Mouse (Mus musculus): ENCODE data around the gene Gm44790. TPM values are rescaled to one million over a fixed set of nuclear protein-coding genes. Genes with fewer than 3 reads are reported as not detected.

The Gm44790 gene
- total and polyA plus RNA-seq, 2 experiments: 0.83 to 4.0 TPM

- WGBS: 1% methylated on average over 62 of the region's 62 CpGs
- peak within 1 kb of the TSS; percentile 90 for H3K9ac ChIP-seq (ENCODE audit: low read depth, low read length)
- TF ChIP-seq POLR2A (IDR thresholded peaks at IDR 0.05; ENCODE audit: extremely low read depth, insufficient read depth, low read length) (0 out of 2 replicates have a peak, but pooled peaks have one; percentile 15), CTCF (IDR thresholded peaks at IDR 0.05; ENCODE audit: low read depth, low read length) (no peak)
These were observed 22.2 kb upstream of the Gm44790 start, which contains the start of gene Tia1 for GRCm38 (mm10) chr6:86404100-86404861. Tia1 (plus strand) TSS chr6:86404219.

DNA sequence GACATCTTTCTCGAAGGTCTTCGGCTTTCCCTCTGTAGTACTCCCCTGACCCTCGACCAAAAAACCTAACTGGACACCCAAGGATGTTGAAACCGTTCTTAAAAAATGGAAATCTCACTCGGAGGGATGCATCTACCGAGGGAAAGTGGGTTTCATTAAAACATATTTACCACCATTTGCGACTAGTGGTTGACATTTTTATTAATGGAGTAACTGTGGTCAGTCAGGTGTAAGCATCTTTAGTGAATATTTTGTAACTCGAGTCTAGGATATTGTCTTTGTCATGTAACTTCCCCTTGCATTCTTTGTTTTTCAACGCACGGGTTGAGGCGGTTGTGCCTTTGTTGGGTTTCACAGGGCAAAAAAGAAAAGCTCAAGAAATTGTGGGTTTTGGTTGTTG lies 21.5 kb upstream of the Gm44790 start:
- Histone ChIP-seq H3K27ac (replicated peaks; ENCODE audit: insufficient read depth, low read depth, low read length) (no peak overlapping the region), H3K79me2 (ENCODE audit: control insufficient read depth, insufficient read depth, low read length) (peaks cover 7% of the 10 kb centered on the region; the same call in 1 of the 2 replicates), H3K27me3 (ENCODE audit: control insufficient read depth, insufficient read depth, low read length) (no peaks in the 10 kb centered on the region), H3K9ac (ENCODE audit: low read depth, low read length) (no peak overlapping the region), H3K36me3 (ENCODE audit: control insufficient read depth, insufficient read depth, low read length) (no peaks in the 10 kb centered on the region), H3K4me3 (ENCODE audit: insufficient read depth, low read depth, low read length) (peak overlapping the region; percentile 93; the same call in 1 of the 2 replicates), H3K4me1 (ENCODE audit: control insufficient read depth, insufficient read depth, low read length) (peaks cover 10% of the 10 kb centered on the region)
- WGBS: 3% methylated on average over 11 of the region's 11 CpGs
- no peak for TF ChIP-seq CTCF (IDR thresholded peaks at IDR 0.05; ENCODE audit: low read depth, low read length)
- TF ChIP-seq POLR2A (IDR thresholded peaks at IDR 0.05; ENCODE audit: extremely low read depth, insufficient read depth, low read length): no peak
- no peak for DNase-seq (ENCODE audit: extremely low read depth, low read depth, low spot score)

More at GRCm38 (mm10) chr6:86404100-86404861, 22.2 kb upstream of the Gm44790 start, which contains the start of gene Tia1:
- DNase-seq (ENCODE audit: extremely low read depth, low read depth, low spot score): peak; percentile 90
- Histone ChIP-seq H3K79me2 (ENCODE audit: control insufficient read depth, insufficient read depth, low read length) (peaks cover 4% of the 10 kb centered on the region; the same call in 1 of the 2 replicates), H3K27me3 (ENCODE audit: control insufficient read depth, insufficient read depth, low read length) (no peaks in the 10 kb centered on the region), H3K27ac (replicated peaks; ENCODE audit: insufficient read depth, low read depth, low read length) (peak within 1 kb of the TSS; percentile 74), H3K4me1 (ENCODE audit: control insufficient read depth, insufficient read depth, low read length) (peaks cover 10% of the 10 kb centered on the region), H3K4me3 (ENCODE audit: insufficient read depth, low read depth, low read length) (peak within 1 kb of the TSS; percentile 93), H3K36me3 (ENCODE audit: control insufficient read depth, insufficient read depth, low read length) (no peaks in the 10 kb centered on the region)

DNA sequence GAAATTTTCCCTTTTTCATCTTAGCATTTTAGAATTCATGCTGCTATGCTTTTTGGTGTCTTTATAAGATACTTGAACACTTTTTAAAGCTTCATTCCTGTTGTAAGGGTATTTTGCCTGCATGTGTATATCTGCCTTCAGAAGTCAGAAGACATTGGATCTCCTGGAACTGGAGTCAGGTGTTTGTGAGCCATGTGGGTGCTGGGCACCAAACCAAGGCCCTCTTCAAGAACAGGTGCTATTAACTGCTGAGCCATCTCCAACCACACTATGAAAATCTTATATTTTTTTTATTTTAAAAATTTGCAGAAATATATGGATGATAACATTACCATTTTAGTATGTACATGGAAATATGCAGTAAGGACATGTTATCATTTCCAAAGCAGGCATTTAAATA lies 20.2 kb upstream of the Gm44790 start:
- H3K9ac ChIP-seq (ENCODE audit: low read depth, low read length): no peak overlapping the region
- no peaks in the 10 kb centered on the region for H3K36me3 ChIP-seq (ENCODE audit: control insufficient read depth, insufficient read depth, low read length)
- TF ChIP-seq CTCF (IDR thresholded peaks at IDR 0.05; ENCODE audit: low read depth, low read length) (no peak), POLR2A (IDR thresholded peaks at IDR 0.05; ENCODE audit: extremely low read depth, insufficient read depth, low read length) (no peak)
- no peak overlapping the region for H3K4me3 ChIP-seq (ENCODE audit: insufficient read depth, low read depth, low read length)
- H3K27me3 ChIP-seq (ENCODE audit: control insufficient read depth, insufficient read depth, low read length): no peaks in the 10 kb centered on the region
- DNase-seq (ENCODE audit: extremely low read depth, low read depth, low spot score): no peak
- peaks cover 6% of the 10 kb centered on the region; the same call in 1 of the 2 replicates for H3K4me1 ChIP-seq (ENCODE audit: control insufficient read depth, insufficient read depth, low read length)
- H3K27ac ChIP-seq (replicated peaks; ENCODE audit: insufficient read depth, low read depth, low read length): no peak overlapping the region
- peaks cover 7% of the 10 kb centered on the region; the same call in 1 of the 2 replicates for H3K79me2 ChIP-seq (ENCODE audit: control insufficient read depth, insufficient read depth, low read length)

DNA sequence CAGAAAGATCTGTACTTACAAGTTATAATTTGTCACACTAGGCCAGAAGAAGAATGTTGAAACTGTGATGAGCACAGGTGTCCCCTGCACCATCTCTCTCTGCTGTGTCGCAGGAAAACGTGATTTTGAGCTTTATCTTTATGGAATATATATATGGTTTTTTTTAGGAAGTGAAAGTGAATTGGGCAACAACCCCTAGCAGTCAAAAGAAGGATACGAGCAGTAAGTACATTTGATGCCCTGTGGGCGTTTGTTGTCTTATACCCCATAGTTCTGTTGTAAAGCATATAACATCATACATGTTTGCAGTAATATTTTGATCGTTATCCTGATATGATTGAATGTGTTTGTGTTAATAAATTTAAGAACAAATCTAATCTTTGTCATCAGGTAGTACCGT lies 7.7 kb upstream of the Gm44790 start:
- H3K9ac ChIP-seq (ENCODE audit: low read depth, low read length): no peak overlapping the region
- no peaks in the 10 kb centered on the region for H3K4me1 ChIP-seq (ENCODE audit: control insufficient read depth, insufficient read depth, low read length)
- no peaks in the 10 kb centered on the region for H3K27me3 ChIP-seq (ENCODE audit: control insufficient read depth, insufficient read depth, low read length)
- H3K36me3 ChIP-seq (ENCODE audit: control insufficient read depth, insufficient read depth, low read length): peaks cover 41% of the 10 kb centered on the region
- H3K4me3 ChIP-seq (ENCODE audit: insufficient read depth, low read depth, low read length): no peak overlapping the region
- no peak overlapping the region for H3K27ac ChIP-seq (replicated peaks; ENCODE audit: insufficient read depth, low read depth, low read length)
- 87% methylated on average over 6 of the region's 6 CpGs for WGBS
- no peak for DNase-seq (ENCODE audit: extremely low read depth, low read depth, low spot score)
- H3K79me2 ChIP-seq (ENCODE audit: control insufficient read depth, insufficient read depth, low read length): no peaks in the 10 kb centered on the region
- TF ChIP-seq POLR2A (IDR thresholded peaks at IDR 0.05; ENCODE audit: extremely low read depth, insufficient read depth, low read length) (no peak), CTCF (IDR thresholded peaks at IDR 0.05; ENCODE audit: low read depth, low read length) (no peak)

GRCm38 (mm10) chr6:86419239-86419638 lies 7.2 kb upstream of the Gm44790 start:
- Histone ChIP-seq H3K27me3 (ENCODE audit: control insufficient read depth, insufficient read depth, low read length) (no peaks in the 10 kb centered on the region), H3K36me3 (ENCODE audit: control insufficient read depth, insufficient read depth, low read length) (peaks cover 41% of the 10 kb centered on the region), H3K27ac (replicated peaks; ENCODE audit: insufficient read depth, low read depth, low read length) (no peak overlapping the region), H3K4me3 (ENCODE audit: insufficient read depth, low read depth, low read length) (no peak overlapping the region), H3K4me1 (ENCODE audit: control insufficient read depth, insufficient read depth, low read length) (no peaks in the 10 kb centered on the region), H3K9ac (ENCODE audit: low read depth, low read length) (no peak overlapping the region), H3K79me2 (ENCODE audit: control insufficient read depth, insufficient read depth, low read length) (no peaks in the 10 kb centered on the region)
- DNase-seq (ENCODE audit: extremely low read depth, low read depth, low spot score): no peak
- WGBS: 92% methylated on average over 3 of the region's 3 CpGs
- TF ChIP-seq CTCF (IDR thresholded peaks at IDR 0.05; ENCODE audit: low read depth, low read length) (no peak), POLR2A (IDR thresholded peaks at IDR 0.05; ENCODE audit: extremely low read depth, insufficient read depth, low read length) (no peak)

DNA sequence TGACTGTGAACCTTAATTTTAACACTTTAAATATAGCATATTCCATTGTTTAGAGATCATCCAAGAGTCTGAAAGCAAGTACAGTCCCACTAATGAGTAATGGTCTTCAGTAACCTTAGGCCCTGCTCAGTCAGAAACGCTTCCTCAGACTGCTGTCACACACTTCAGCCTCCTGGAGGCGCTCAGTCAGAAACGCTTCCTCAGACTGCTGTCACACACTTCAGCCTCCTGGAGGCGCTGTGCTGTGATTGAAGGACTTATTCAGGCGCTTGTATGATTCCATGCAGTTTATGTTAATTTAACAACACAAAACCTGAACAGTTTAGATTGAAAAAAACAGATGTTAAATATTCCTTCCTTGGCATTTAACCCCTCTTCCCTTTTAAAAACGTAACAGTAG lies 6.0 kb upstream of the Gm44790 start:
- no peak overlapping the region for H3K4me3 ChIP-seq (ENCODE audit: insufficient read depth, low read depth, low read length)
- H3K79me2 ChIP-seq (ENCODE audit: control insufficient read depth, insufficient read depth, low read length): no peaks in the 10 kb centered on the region
- no peak overlapping the region for H3K9ac ChIP-seq (ENCODE audit: low read depth, low read length)
- no peak for DNase-seq (ENCODE audit: extremely low read depth, low read depth, low spot score)
- no peak overlapping the region for H3K27ac ChIP-seq (replicated peaks; ENCODE audit: insufficient read depth, low read depth, low read length)
- no peaks in the 10 kb centered on the region for H3K4me1 ChIP-seq (ENCODE audit: control insufficient read depth, insufficient read depth, low read length)
- peaks cover 44% of the 10 kb centered on the region for H3K36me3 ChIP-seq (ENCODE audit: control insufficient read depth, insufficient read depth, low read length)
- H3K27me3 ChIP-seq (ENCODE audit: control insufficient read depth, insufficient read depth, low read length): no peaks in the 10 kb centered on the region
- TF ChIP-seq POLR2A (IDR thresholded peaks at IDR 0.05; ENCODE audit: extremely low read depth, insufficient read depth, low read length) (no peak), CTCF (IDR thresholded peaks at IDR 0.05; ENCODE audit: low read depth, low read length) (peak; percentile 35)
- 88% methylated on average over 6 of the region's 6 CpGs for WGBS
